Mouse (Mus musculus): ENCODE results near the gene Sft2d2.

Gene Sft2d2

GRCm38 (mm10) chr1:165193880-165194661, at the start of gene Sft2d2:
Sft2d2 (minus strand) TSS chr1:165194438.
- DNase-seq, result peak; percentile 76

GRCm38 (mm10) chr1:165236321-165237298, 42.4 kb upstream of the Sft2d2 start, which contains the start of gene Tiprl:
Tiprl (minus strand) TSS chr1:165236996.
- peak; percentile 98 for DNase-seq

- DNase-seq, result no peak
Observed at GRCm38 (mm10) chr1:165235846-165236245, 41.6 kb upstream of the Sft2d2 start.

- no peak for DNase-seq
Observed at GRCm38 (mm10) chr1:165233806-165234205, 39.6 kb upstream of the Sft2d2 start.

GRCm38 (mm10) chr1:165230691-165231090, 36.5 kb upstream of the Sft2d2 start:
- DNase-seq, result no peak

GRCm38 (mm10) chr1:165229577-165229976, 35.3 kb upstream of the Sft2d2 start:
- DNase-seq, result no peak

GRCm38 (mm10) chr1:165217023-165217589, 22.9 kb upstream of the Sft2d2 start:
- no peak for DNase-seq

GRCm38 (mm10) chr1:165215831-165216230, 21.6 kb upstream of the Sft2d2 start:
- DNase-seq, result no peak

- DNase-seq, result no peak
Observed at GRCm38 (mm10) chr1:165205591-165205990, 11.4 kb upstream of the Sft2d2 start.

GRCm38 (mm10) chr1:165203488-165204035, 9.3 kb upstream of the Sft2d2 start:
- no peak for DNase-seq

- DNase-seq, result no peak
Observed at GRCm38 (mm10) chr1:165201445-165202012, 7.3 kb upstream of the Sft2d2 start.

GRCm38 (mm10) chr1:165200748-165201147, 6.5 kb upstream of the Sft2d2 start:
- DNase-seq, result no peak

GRCm38 (mm10) chr1:165199639-165200038, 5.4 kb upstream of the Sft2d2 start:
- no peak for DNase-seq

- no peak for DNase-seq
Observed at GRCm38 (mm10) chr1:165198951-165199350, 4.7 kb upstream of the Sft2d2 start.

GRCm38 (mm10) chr1:165197875-165198274, 3.6 kb upstream of the Sft2d2 start:
- no peak for DNase-seq

GRCm38 (mm10) chr1:165195396-165195960, 1.2 kb upstream of the Sft2d2 start:
- DNase-seq, result no peak

- DNase-seq, result no peak
Observed at GRCm38 (mm10) chr1:165194662-165195013, 400 bp upstream of the Sft2d2 start.

GRCm38 (mm10) chr1:165193426-165193825, 812 bp downstream of the Sft2d2 start:
- no peak for DNase-seq

GRCm38 (mm10) chr1:165192714-165193264, 1.4 kb downstream of the Sft2d2 start:
- no peak for DNase-seq

- no peak for DNase-seq
Observed at GRCm38 (mm10) chr1:165192102-165192501, 2.1 kb downstream of the Sft2d2 start.

GRCm38 (mm10) chr1:165191611-165192010, 2.6 kb downstream of the Sft2d2 start:
- DNase-seq, result no peak
